Mouse (Mus musculus): ENCODE measurements around the gene Ggnbp2.

DNA sequence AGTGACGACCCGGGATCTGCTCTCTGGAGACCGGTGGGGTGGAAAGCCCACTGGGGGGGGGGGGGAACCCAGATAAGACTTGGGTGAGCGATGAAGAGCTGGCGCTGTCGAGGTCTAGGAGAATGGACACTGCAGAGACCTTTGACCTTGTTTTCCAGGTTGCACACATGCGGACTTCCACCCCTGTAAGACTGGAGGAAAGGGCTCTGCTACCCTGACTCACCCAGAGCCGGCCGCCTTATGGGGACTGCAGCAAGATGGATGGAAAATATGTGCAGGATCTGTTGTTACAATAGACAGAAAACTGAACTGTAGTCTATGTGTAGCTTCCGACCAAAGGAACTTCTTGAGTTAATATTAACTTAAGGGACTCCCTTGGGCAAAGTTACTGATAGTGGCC lies 429 bp upstream of the Ggnbp2 start:
- no peak for TF ChIP-seq POLR2A (IDR thresholded peaks at IDR 0.05; ENCODE audit: insufficient read depth, low read depth, low read length)
- TF ChIP-seq CTCF (IDR thresholded peaks at IDR 0.05; ENCODE audit: insufficient read depth, low read depth, low read length), result no peak

All from olfactory bulb, adult 2 months (tissue).